In genomic region chr10:22978442-22978841, GRCm38 (mm10) we compare ENCODE assay signal across 24 mouse cellular contexts.
"Had no signal": no experiment of that assay in that cellular context is flagged by ENCODE, and none has a peak within 500 bp of the region (broad histone marks: within the 10 kb centered on the region; RNA-seq: fewer than 3 reads in every experiment).

No protein-coding gene starts in this region.

- H3K9me3 ChIP-seq: limb, embryonic 10.5 days; limb, embryonic 13.5 days; liver, embryonic 12.5 days; liver, embryonic 15.5 days; lung, embryonic 15.5 days; midbrain, embryonic 10.5 days; midbrain, embryonic 13.5 days; neural tube, embryonic 13.5 days had no signal

- ATAC-seq: hindbrain, postnatal 0 days; inflammation-experienced regulatory T-cells, adult 6 months; intestine, embryonic 16.5 days; liver, embryonic 12.5 days; midbrain, embryonic 13.5 days; midbrain, embryonic 16.5 days had no signal

- H3K4me2 ChIP-seq: limb, embryonic 13.5 days; liver, embryonic 12.5 days; liver, embryonic 15.5 days; lung, embryonic 15.5 days; midbrain, embryonic 13.5 days; neural tube, embryonic 13.5 days had no signal

- H3K4me3 ChIP-seq: limb, embryonic 10.5 days; limb, embryonic 13.5 days; liver, embryonic 12.5 days; liver, embryonic 15.5 days; lung, embryonic 15.5 days; megakaryocyte, embryonic 14.5 days; midbrain, embryonic 10.5 days; midbrain, embryonic 13.5 days; myocyte; neural tube, embryonic 13.5 days had no signal

- H3K36me3 ChIP-seq: limb, embryonic 10.5 days; limb, embryonic 13.5 days; liver, embryonic 12.5 days; liver, embryonic 15.5 days; lung, embryonic 15.5 days; midbrain, embryonic 10.5 days; midbrain, embryonic 13.5 days; neural tube, embryonic 13.5 days had no signal

- H3K27me3 ChIP-seq: liver, embryonic 12.5 days; liver, embryonic 15.5 days; lung, embryonic 15.5 days; megakaryocyte, embryonic 14.5 days; midbrain, embryonic 13.5 days; neural tube, embryonic 13.5 days had no signal

- H3K4me1 ChIP-seq: limb, embryonic 10.5 days; limb, embryonic 13.5 days; liver, embryonic 12.5 days; liver, embryonic 15.5 days; lung, embryonic 15.5 days; midbrain, embryonic 10.5 days; midbrain, embryonic 13.5 days; neural tube, embryonic 13.5 days had no signal

- DNase-seq: layer of hippocampus, adult 9-11 months; liver; lung, adult 18-20 months; lung, postnatal 10 days; lung, postnatal 36 days; right cerebral cortex, adult 18-20 months; right cerebral cortex, postnatal 14 days; right cerebral cortex, postnatal 4 days; thymus, adult 18-20 months; thymus, postnatal 36 days had no signal

- H3K9ac ChIP-seq: limb, embryonic 13.5 days; liver, embryonic 12.5 days; liver, embryonic 15.5 days; lung, embryonic 15.5 days; midbrain, embryonic 13.5 days; neural tube, embryonic 13.5 days had no signal

- H3K27ac ChIP-seq: hindbrain, postnatal 0 days; limb, embryonic 10.5 days; limb, embryonic 13.5 days; liver, embryonic 12.5 days; liver, embryonic 15.5 days; lung, embryonic 15.5 days; midbrain, embryonic 10.5 days; midbrain, embryonic 13.5 days; neural tube, embryonic 13.5 days had no signal
